Mouse (Mus musculus): ENCODE results near the gene Sntb2.
"Not testable (repeated sequence)": the region's sequence is repeated elsewhere in the genome, so short reads cannot be mapped to it uniquely, and the experiment has no call there.

Sntb2 gene

GRCm38 (mm10) chr8:106935324-106935869, at the start of gene Sntb2:
Gene Sntb2, plus strand, starts transcription at chr8:106935750.
- DNase-seq = peak; percentile 96 to 98

GRCm38 (mm10) chr8:106887336-106888189, 48.0 kb upstream of the Sntb2 start:
- peak; percentile 83 to 91 for DNase-seq

GRCm38 (mm10) chr8:106888803-106889202, 46.7 kb upstream of the Sntb2 start:
- no peak for DNase-seq

DNA sequence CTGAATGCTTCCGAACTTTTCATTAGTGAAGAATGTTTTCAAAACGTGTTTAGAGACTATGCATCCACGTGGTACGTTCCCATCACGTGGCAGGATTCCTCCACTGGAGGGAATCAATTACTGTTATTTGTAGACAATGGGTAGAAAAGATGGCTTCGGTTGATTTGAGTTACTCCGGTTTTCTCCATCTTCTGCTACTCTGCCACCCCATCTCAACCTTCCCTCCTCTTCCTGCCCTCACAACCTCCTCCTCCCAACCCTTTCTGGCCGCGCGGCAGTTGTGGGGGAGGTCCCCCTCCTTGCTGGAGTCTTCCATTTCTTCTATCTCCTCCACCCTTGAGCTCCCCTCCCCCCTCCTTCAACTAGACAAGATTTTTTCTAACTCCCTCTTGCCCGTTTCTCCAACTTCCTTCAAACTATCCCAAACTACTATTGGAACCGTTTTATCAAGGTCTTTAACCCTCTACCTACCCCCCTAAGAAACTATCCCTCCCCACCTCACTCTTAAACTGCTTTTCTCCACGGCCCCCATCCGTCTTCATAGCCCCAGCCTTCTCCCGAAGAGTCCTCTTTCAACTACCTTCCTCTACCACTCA, 43.2 kb upstream of the Sntb2 start:
- peak; percentile 32 to 55 for DNase-seq

- DNase-seq = peak; percentile 39 to 74
These were observed 42.6 kb upstream of the Sntb2 start for GRCm38 (mm10) chr8:106892806-106893451.

GRCm38 (mm10) chr8:106893481-106894156, 41.9 kb upstream of the Sntb2 start, which contains the start of gene Utp4:
Gene Utp4, plus strand, starts transcription at chr8:106893636.
- DNase-seq = peak; percentile 86 to 94

DNA sequence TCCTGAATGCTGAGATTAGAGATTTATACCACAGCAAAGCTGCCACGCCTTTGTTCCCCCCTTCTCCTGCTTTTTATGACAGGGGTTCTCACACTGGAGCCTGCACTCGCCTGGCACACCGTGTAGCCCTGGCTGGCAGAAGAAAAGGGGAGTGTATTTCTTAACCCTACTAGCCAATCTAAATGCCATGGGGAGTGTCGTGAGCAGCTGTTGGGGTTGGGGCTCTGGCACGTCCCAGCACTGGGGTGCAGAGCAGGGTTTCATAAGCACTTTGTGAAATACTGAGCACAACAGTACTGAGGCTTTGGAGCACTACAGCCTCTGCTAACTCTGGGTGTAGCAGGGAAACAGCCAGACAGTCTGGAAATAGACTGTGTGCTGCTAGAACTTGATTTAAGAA, 36.1 kb upstream of the Sntb2 start:
- DNase-seq = no peak

GRCm38 (mm10) chr8:106905727-106906480, 29.6 kb upstream of the Sntb2 start:
- DNase-seq = peak; percentile 79 to 91

- DNase-seq = no peak
These were observed 28.9 kb upstream of the Sntb2 start for GRCm38 (mm10) chr8:106906635-106907034.

DNA sequence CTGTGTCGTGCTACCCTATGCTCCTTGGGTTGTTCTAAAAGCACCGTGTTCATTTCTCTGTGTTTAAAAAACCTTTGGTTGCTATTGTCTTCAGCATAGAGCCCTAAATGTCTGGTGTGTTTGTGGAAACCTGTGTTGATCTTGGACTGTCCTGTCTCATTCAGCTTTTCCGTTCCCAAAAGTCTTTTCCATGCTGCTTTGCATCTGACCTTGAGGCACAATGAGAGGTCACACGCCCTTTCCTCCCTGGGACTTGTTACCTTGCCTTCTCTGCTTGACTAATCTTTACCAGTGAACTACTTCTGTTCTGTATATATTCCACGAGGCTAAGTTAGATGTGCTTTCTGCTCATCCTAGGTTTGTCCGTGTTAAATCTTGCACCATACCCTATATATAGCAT, 28.1 kb upstream of the Sntb2 start:
- DNase-seq = no peak

DNA sequence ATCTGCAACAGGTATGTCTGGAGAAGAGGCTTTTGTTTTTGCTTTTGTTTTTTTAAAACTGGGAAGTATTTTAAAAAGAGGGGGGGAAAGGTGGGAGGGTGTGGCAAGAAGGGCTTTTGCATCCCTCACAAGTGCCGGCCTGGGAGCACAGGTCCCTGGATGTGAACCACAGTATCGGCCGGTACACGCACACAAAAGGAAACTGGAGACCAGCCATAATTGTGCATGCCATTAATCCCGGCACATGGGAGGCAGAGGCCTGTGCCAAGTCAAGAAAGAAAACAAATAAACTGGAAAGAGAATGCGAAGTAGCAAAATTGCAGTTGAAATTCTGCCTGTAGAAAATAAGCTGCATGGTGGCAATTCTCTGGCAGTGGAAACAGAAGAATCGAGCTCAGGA, 27.3 kb upstream of the Sntb2 start:
- no peak for DNase-seq

DNA sequence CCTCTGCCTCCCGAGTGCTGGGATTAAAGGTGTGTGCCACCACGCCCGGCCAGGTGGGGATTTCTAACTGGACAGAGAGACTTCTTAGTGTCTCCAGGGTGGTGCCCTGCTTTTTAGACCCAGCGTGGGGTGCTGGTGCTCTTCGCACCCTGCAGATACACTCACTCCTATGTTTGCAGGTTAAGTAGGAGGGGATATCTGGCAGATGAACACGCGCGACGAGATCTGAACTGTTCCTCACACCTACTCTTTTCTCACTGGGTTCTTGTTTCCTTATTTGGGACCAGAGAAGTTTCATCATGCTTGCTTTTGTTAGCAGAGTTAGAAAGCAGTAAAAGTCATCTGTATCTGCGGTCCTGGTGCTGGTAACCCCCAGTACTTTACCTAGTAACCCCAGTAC, 21.9 kb upstream of the Sntb2 start:
- DNase-seq = no peak

DNA sequence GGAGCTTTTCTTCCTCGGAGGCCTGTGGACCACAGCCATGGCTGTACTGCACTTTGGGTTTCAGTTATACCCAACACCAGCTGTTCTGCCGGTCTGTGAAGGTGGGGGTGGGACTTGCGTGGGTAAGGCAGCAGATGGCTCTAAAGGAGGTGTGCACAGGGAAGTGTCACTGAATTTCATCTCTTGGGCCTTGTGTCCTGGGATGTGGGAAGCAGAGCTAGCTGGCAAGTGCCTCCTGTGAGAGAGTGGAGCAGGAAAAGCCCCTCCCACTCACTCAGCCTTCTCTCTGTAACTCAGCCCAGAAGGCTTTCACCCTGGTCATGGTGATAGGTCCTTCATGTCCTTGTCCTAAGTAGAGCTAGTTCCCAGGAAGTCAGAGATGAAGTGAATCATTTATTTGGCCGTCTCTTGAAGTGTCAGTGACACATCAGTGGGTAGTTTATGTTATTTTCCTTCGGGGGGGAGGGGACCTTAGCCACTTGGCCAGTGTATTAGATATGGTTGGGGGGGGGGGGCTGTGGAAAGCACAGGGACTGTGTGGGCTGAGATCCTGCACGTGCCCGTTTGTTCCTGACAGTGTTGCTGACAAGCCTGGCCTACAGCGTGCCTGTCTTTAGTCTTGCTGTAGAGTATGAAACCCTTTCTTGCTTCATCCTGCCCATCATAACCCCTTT, 15.7 kb upstream of the Sntb2 start:
- no peak for DNase-seq

DNA sequence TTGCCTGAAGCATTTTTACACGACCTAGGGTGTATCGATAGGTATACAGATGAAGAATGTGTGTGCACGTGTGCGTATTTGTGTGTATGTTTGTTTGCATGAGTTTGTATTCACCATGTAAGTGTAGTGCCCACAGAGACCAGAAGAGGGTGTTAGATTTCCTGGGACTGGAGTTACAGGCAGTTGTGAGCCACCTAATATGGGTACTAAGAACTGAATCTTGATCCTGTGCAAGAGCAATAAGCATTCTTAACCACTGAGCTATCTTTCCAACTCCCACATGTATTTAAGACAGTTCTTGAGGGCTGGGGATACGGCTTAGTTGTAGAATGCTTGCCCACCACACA, 15.2 kb upstream of the Sntb2 start:
- DNase-seq = no peak

DNA sequence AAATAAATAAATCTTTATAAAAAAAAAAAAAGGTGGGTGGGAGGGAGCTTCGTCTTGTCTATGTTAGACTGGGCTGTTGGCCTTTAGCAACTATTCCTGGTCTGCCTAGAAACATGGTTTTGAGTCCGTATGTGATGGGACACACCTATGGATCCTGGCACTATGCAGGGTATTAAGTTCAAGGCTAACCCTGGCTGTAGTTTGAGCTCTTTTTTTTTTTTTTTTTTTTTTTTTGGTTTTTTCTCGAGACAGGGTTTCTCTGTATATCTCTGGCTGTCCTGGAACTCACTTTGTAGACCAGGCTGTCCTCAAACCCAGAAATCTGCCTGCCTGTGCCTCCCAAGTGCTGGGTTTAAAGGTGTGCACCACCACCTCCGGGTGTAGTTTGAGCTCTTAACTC, 11.5 kb upstream of the Sntb2 start:
- no peak for DNase-seq

- no peak for DNase-seq
These were observed 10.6 kb upstream of the Sntb2 start for GRCm38 (mm10) chr8:106924904-106925349.

GRCm38 (mm10) chr8:106925446-106925845, 10.1 kb upstream of the Sntb2 start:
- DNase-seq = no peak

- DNase-seq = peak; percentile 48 to 50
These were observed 8.3 kb upstream of the Sntb2 start for GRCm38 (mm10) chr8:106927247-106927646.

- DNase-seq = not testable (repeated sequence)
These were observed 7.4 kb upstream of the Sntb2 start for GRCm38 (mm10) chr8:106928182-106928581.

GRCm38 (mm10) chr8:106929155-106929913, 6.2 kb upstream of the Sntb2 start:
- peak; percentile 76 to 84 for DNase-seq

DNA sequence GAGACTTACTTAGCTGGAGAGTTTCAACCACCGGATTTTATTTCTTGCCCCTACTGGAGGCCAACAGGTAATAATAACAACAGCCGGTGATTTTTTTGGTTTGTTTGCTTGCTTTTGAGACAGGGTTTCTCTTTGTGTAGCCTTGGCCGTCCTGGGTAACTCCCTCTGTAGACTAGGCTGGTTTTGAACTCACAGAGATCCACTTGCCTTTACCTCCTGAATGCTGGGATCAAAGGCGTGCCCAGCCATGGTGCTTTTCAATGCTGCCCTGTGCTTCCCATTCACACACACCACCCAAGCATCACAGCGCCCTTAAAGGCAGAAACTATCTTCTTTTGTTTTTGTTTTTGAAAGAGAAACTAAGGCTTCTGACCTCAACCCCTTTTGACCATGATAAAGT, 5.6 kb upstream of the Sntb2 start:
- DNase-seq = no peak

Data from kidney, postnatal 25 days (tissue).